In the genomic region with DNA sequence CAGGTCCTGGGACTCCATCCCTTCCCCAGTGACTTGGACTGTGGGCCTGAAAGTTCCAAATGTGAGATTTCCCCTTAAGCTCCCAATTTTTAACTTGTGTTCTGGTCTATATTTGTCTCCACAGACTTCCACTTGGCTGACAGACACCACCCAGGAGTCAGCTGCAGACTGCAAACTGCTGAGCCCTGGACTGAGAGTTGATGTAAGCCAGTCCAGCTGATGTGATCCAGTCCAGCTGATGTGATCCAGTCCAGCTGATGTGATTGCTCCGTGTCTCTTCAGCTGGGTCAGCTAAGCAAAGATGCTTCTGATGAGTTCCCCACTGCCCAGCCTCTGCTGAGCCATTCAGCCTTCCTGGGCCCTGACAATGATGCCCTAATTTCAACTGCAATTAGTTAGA, we compare ENCODE assay signal across 37 mouse cellular contexts. TPM values are rescaled to one million over a fixed set of nuclear protein-coding genes. Genes with fewer than 3 reads are reported as not detected.
DNase-seq lines count a peak whose midpoint lies in the region; ATAC-seq and TF ChIP-seq lines count a peak whose summit lies in the region.
"Had no signal": no experiment of that assay in that cellular context is flagged by ENCODE, and none has a peak within 500 bp of the region (broad histone marks: within the 10 kb centered on the region; RNA-seq: fewer than 3 reads in every experiment).

No protein-coding gene starts in this region.

- TF ChIP-seq EP300 in lung, postnatal 0 days (IDR thresholded peaks at IDR 0.05), result no peak

- H3K27ac ChIP-seq in forebrain, embryonic 11.5 days (ENCODE audit: low read depth, low read length), result no peak overlapping the region
- no peak overlapping the region for H3K27ac ChIP-seq in forebrain, embryonic 14.5 days (ENCODE audit: low read depth, low read length)
- H3K27ac ChIP-seq in intestine, embryonic 15.5 days, result no peak overlapping the region
- no peak overlapping the region for H3K27ac ChIP-seq in intestine, postnatal 0 days (ENCODE audit: low read depth, low read length)
- H3K27ac ChIP-seq in lung, postnatal 0 days (ENCODE audit: low read length), result no peak overlapping the region
- H3K27ac ChIP-seq: forebrain, embryonic 15.5 days; gastrocnemius, adult 2 months; hindbrain, embryonic 10.5 days; hindbrain, embryonic 15.5 days; layer of hippocampus, adult 2 months; left cerebral cortex, adult 2 months; liver, embryonic 12.5 days; midbrain, embryonic 10.5 days; midbrain, embryonic 15.5 days had no signal

- intact Hi-C loops in left cerebral cortex, postnatal 25 days (cut with DNase I), result no loop called here

- no peaks in the 10 kb centered on the region for H3K9me3 ChIP-seq in forebrain, embryonic 11.5 days (ENCODE audit: control insufficient read depth, low read length)
- H3K9me3 ChIP-seq in forebrain, embryonic 14.5 days (replicated peaks; ENCODE audit: control insufficient read depth, low read length), result no peaks in the 10 kb centered on the region
- H3K9me3 ChIP-seq in intestine, embryonic 15.5 days, result no peaks in the 10 kb centered on the region
- H3K9me3 ChIP-seq in intestine, postnatal 0 days (ENCODE audit: control insufficient read depth), result no peaks in the 10 kb centered on the region
- no peaks in the 10 kb centered on the region for H3K9me3 ChIP-seq in lung, postnatal 0 days (ENCODE audit: low read length)
- H3K9me3 ChIP-seq: forebrain, embryonic 15.5 days; heart, embryonic 12.5 days; hindbrain, embryonic 10.5 days; hindbrain, embryonic 15.5 days; liver, embryonic 12.5 days; midbrain, embryonic 10.5 days; midbrain, embryonic 15.5 days had no signal

- peak; percentile 13 for DNase-seq in forebrain, embryonic 11.5 days (ENCODE audit: low spot score)
- no peak for DNase-seq in forebrain, embryonic 14.5 days (ENCODE audit: low spot score)
- DNase-seq in lung, postnatal 0 days (ENCODE audit: low spot score), result peak; percentile 34
- no peak for DNase-seq in lung, adult 18-20 months
- DNase-seq in skeletal muscle tissue, adult 2 months (ENCODE audit: low read depth, low spot score), result peak; percentile 42
- DNase-seq in left cerebral cortex, postnatal 25 days (ENCODE audit: low spot score in 2 of 2), result no peak
- DNase-seq: adrenal gland, adult 8-10 months; cerebellum, adult 9-10 months; cerebellum, postnatal 36 days; gastrocnemius, adult 2 months; left cerebral cortex, postnatal 4 days; liver, postnatal 0 days; right cerebral cortex, postnatal 25 days; thymus, postnatal 14 days had no signal

- H3K4me3 ChIP-seq in forebrain, embryonic 11.5 days (ENCODE audit: low read depth, low read length), result no peak overlapping the region
- H3K4me3 ChIP-seq in forebrain, embryonic 14.5 days (ENCODE audit: low read depth, low read length), result no peak overlapping the region
- H3K4me3 ChIP-seq in intestine, embryonic 15.5 days (replicated peaks), result no peak overlapping the region
- no peak overlapping the region for H3K4me3 ChIP-seq in intestine, postnatal 0 days (ENCODE audit: low read depth, low read length)
- no peak overlapping the region for H3K4me3 ChIP-seq in lung, postnatal 0 days (ENCODE audit: low read depth, low read length)
- H3K4me3 ChIP-seq: forebrain, embryonic 15.5 days; gastrocnemius, adult 2 months; heart, embryonic 12.5 days; hindbrain, embryonic 10.5 days; hindbrain, embryonic 15.5 days; layer of hippocampus, adult 2 months; left cerebral cortex, adult 2 months; liver, embryonic 12.5 days; midbrain, embryonic 10.5 days; midbrain, embryonic 15.5 days had no signal

- H3K36me3 ChIP-seq in forebrain, embryonic 11.5 days (ENCODE audit: control insufficient read depth, insufficient read depth, low read length), result no peaks in the 10 kb centered on the region
- no peaks in the 10 kb centered on the region for H3K36me3 ChIP-seq in forebrain, embryonic 14.5 days (ENCODE audit: control insufficient read depth, insufficient read depth, low read length)
- no peaks in the 10 kb centered on the region for H3K36me3 ChIP-seq in intestine, embryonic 15.5 days
- no peaks in the 10 kb centered on the region for H3K36me3 ChIP-seq in intestine, postnatal 0 days (ENCODE audit: control insufficient read depth, insufficient read depth)
- H3K36me3 ChIP-seq in lung, postnatal 0 days (ENCODE audit: insufficient read depth, low read length), result no peaks in the 10 kb centered on the region
- H3K36me3 ChIP-seq: forebrain, embryonic 15.5 days; heart, embryonic 12.5 days; hindbrain, embryonic 10.5 days; hindbrain, embryonic 15.5 days; liver, embryonic 12.5 days; midbrain, embryonic 10.5 days; midbrain, embryonic 15.5 days had no signal

- H3K4me2 ChIP-seq in forebrain, embryonic 11.5 days (ENCODE audit: low read depth, low read length, severe bottlenecking), result no peak overlapping the region
- no peak overlapping the region for H3K4me2 ChIP-seq in forebrain, embryonic 14.5 days (ENCODE audit: low read length)
- no peak overlapping the region for H3K4me2 ChIP-seq in intestine, embryonic 15.5 days (replicated peaks)
- no peak overlapping the region for H3K4me2 ChIP-seq in intestine, postnatal 0 days (replicated peaks; ENCODE audit: low read depth)
- no peak overlapping the region for H3K4me2 ChIP-seq in lung, postnatal 0 days (replicated peaks; ENCODE audit: low read depth, low read length)
- H3K4me2 ChIP-seq: forebrain, embryonic 15.5 days; heart, embryonic 12.5 days; hindbrain, embryonic 15.5 days; liver, embryonic 12.5 days; midbrain, embryonic 15.5 days had no signal

- no peak for ATAC-seq in forebrain, embryonic 11.5 days (replicated peaks; ENCODE audit: low FRiP score)
- no peak for ATAC-seq in forebrain, embryonic 14.5 days
- ATAC-seq in intestine, embryonic 15.5 days, result 0 out of 2 replicates have a peak, but pooled peaks have one; percentile 29
- ATAC-seq in intestine, postnatal 0 days, result no peak
- peak; percentile 29; the same call in 1 of the 2 replicates for ATAC-seq in lung, postnatal 0 days
- ATAC-seq: forebrain, embryonic 15.5 days; inflammation-experienced regulatory T-cells, adult 6 months; liver, embryonic 12.5 days; liver, postnatal 0 days; midbrain, embryonic 15.5 days had no signal

- 55% methylated on average over 1 of the region's 1 CpGs for WGBS in forebrain, embryonic 11.5 days
- WGBS in forebrain, embryonic 14.5 days, result 78% methylated on average over 1 of the region's 1 CpGs
- 30% methylated on average over 1 of the region's 1 CpGs for WGBS in intestine, embryonic 15.5 days
- 38% methylated on average over 1 of the region's 1 CpGs for WGBS in intestine, postnatal 0 days
- WGBS in lung, postnatal 0 days, result 38% methylated on average over 1 of the region's 1 CpGs

- TF ChIP-seq CTCF in intestine, postnatal 0 days (IDR thresholded peaks at IDR 0.05; ENCODE audit: low read depth), result no peak
- no peak for TF ChIP-seq CTCF in lung, postnatal 0 days (IDR thresholded peaks at IDR 0.05)

- no peaks in the 10 kb centered on the region for H3K27me3 ChIP-seq in forebrain, embryonic 11.5 days (ENCODE audit: control insufficient read depth, insufficient read depth, low read length)
- H3K27me3 ChIP-seq in forebrain, embryonic 14.5 days (replicated peaks; ENCODE audit: control insufficient read depth, insufficient read depth, low read length), result 0 out of 2 replicates have a peak, but pooled peaks cover 4% of the 10 kb centered on the region
- H3K27me3 ChIP-seq in intestine, embryonic 15.5 days (replicated peaks), result no peaks in the 10 kb centered on the region
- H3K27me3 ChIP-seq in intestine, postnatal 0 days (replicated peaks; ENCODE audit: control insufficient read depth, insufficient read depth, low read length), result no peaks in the 10 kb centered on the region
- H3K27me3 ChIP-seq in lung, postnatal 0 days (replicated peaks; ENCODE audit: insufficient read depth, low read length), result no peaks in the 10 kb centered on the region
- H3K27me3 ChIP-seq: forebrain, embryonic 15.5 days; hindbrain, embryonic 15.5 days; midbrain, embryonic 15.5 days had no signal

- H3K9ac ChIP-seq in forebrain, embryonic 11.5 days (ENCODE audit: low read length), result no peak overlapping the region
- H3K9ac ChIP-seq in forebrain, embryonic 14.5 days (ENCODE audit: low read length), result no peak overlapping the region
- no peak overlapping the region for H3K9ac ChIP-seq in intestine, embryonic 15.5 days
- no peak overlapping the region for H3K9ac ChIP-seq in intestine, postnatal 0 days (ENCODE audit: low read depth, low read length)
- no peak overlapping the region for H3K9ac ChIP-seq in lung, postnatal 0 days (replicated peaks; ENCODE audit: low read depth)
- H3K9ac ChIP-seq: forebrain, embryonic 15.5 days; heart, embryonic 12.5 days; hindbrain, embryonic 15.5 days; liver, embryonic 12.5 days; liver, postnatal 0 days; midbrain, embryonic 15.5 days had no signal

- H3K4me1 ChIP-seq in forebrain, embryonic 11.5 days (replicated peaks; ENCODE audit: control insufficient read depth, insufficient read depth, low read length), result no peaks in the 10 kb centered on the region
- H3K4me1 ChIP-seq in forebrain, embryonic 14.5 days (ENCODE audit: control insufficient read depth, insufficient read depth, low read length), result no peaks in the 10 kb centered on the region
- peaks cover 8% of the 10 kb centered on the region; the same call in 1 of the 2 replicates for H3K4me1 ChIP-seq in intestine, embryonic 15.5 days (replicated peaks)
- peaks cover 5% of the 10 kb centered on the region for H3K4me1 ChIP-seq in intestine, postnatal 0 days (replicated peaks; ENCODE audit: control insufficient read depth, insufficient read depth, low read length)
- no peaks in the 10 kb centered on the region; the same call in 1 of the 2 replicates for H3K4me1 ChIP-seq in lung, postnatal 0 days (ENCODE audit: insufficient read depth, low read depth, low read length)
- H3K4me1 ChIP-seq: forebrain, embryonic 15.5 days; hindbrain, embryonic 15.5 days; midbrain, embryonic 10.5 days; midbrain, embryonic 15.5 days had no signal

RNA-seq across cellular contexts. Expression of a gene that starts 11.6 kb away (rescaled TPM):
- not detected in 2 replicates for polyA plus RNA-seq in forebrain, embryonic 11.5 days (2014; fragmentation: Nextera tagmentation; extraction: Ambion mirVana)
- polyA plus RNA-seq in forebrain, embryonic 14.5 days (2014; fragmentation: Nextera tagmentation; extraction: Ambion mirVana), result not detected in 2 replicates
- 0.73 and 0.93 TPM in 2 replicates for polyA plus RNA-seq in intestine, embryonic 15.5 days (2015; fragmentation: Nextera tagmentation; extraction: Ambion mirVana)
- polyA plus RNA-seq in intestine, postnatal 0 days (2015; fragmentation: Nextera tagmentation; extraction: Ambion mirVana), result 159 and 166 TPM in 2 replicates
- polyA plus RNA-seq in lung, postnatal 0 days (2015; fragmentation: Nextera tagmentation; extraction: Ambion mirVana), result 0.24 and 0.31 TPM in 2 replicates
- not detected for total RNA-seq in left cerebral cortex, postnatal 25 days (2021)
- total RNA-seq: adrenal gland, adult 8-10 months; CH12.LX; ES-E14; gastrocnemius, adult 2 months; layer of hippocampus, adult 2 months; layer of hippocampus, postnatal 14 days; left cerebral cortex, adult 2 months; left cerebral cortex, postnatal 4 days; megakaryocyte progenitor cell, adult 5-6 weeks; neutrophil, adult 5-6 weeks had no signal
- polyA plus RNA-seq: C2C12; embryonic facial prominence, embryonic 11.5 days; forebrain, embryonic 15.5 days; heart, embryonic 12.5 days; hindbrain, embryonic 10.5 days; hindbrain, embryonic 15.5 days; inflammation-experienced regulatory T-cells, adult 6 months; limb, embryonic 14.5 days; midbrain, embryonic 10.5 days; midbrain, embryonic 15.5 days; neural tube, embryonic 11.5 days; urinary bladder, adult 2 months had no signal

RNA-seq across cellular contexts. Expression of a gene that starts 12.6 kb away (rescaled TPM):
- not detected in 2 replicates for polyA plus RNA-seq in forebrain, embryonic 11.5 days (2014; fragmentation: Nextera tagmentation; extraction: Ambion mirVana)
- not detected in 2 replicates for polyA plus RNA-seq in forebrain, embryonic 14.5 days (2014; fragmentation: Nextera tagmentation; extraction: Ambion mirVana)
- polyA plus RNA-seq in intestine, embryonic 15.5 days (2015; fragmentation: Nextera tagmentation; extraction: Ambion mirVana), result 5.6 and 6.1 TPM in 2 replicates
- 2.2 and 2.3 TPM in 2 replicates for polyA plus RNA-seq in intestine, postnatal 0 days (2015; fragmentation: Nextera tagmentation; extraction: Ambion mirVana)
- 2.4 TPM in 2 replicates for polyA plus RNA-seq in lung, postnatal 0 days (2015; fragmentation: Nextera tagmentation; extraction: Ambion mirVana)
- total RNA-seq in left cerebral cortex, postnatal 25 days (2021), result 1 to 10 TPM; 1.6 to 1.7 TPM
- total RNA-seq: gastrocnemius, adult 2 months; layer of hippocampus, adult 2 months; layer of hippocampus, postnatal 14 days; left cerebral cortex, postnatal 4 days had no signal
- polyA plus RNA-seq: C2C12; embryonic facial prominence, embryonic 11.5 days; forebrain, embryonic 15.5 days; heart, embryonic 12.5 days; heart, postnatal 0 days; hindbrain, embryonic 10.5 days; hindbrain, embryonic 15.5 days; midbrain, embryonic 10.5 days; midbrain, embryonic 15.5 days; neural tube, embryonic 11.5 days had no signal

RNA-seq across cellular contexts. Expression of a gene that starts 29.2 kb away (rescaled TPM):
- polyA plus RNA-seq in forebrain, embryonic 11.5 days (2014; fragmentation: Nextera tagmentation; extraction: Ambion mirVana), result not detected in 2 replicates
- 0.16 TPM in 1 of 2 replicates, not detected in the other for polyA plus RNA-seq in forebrain, embryonic 14.5 days (2014; fragmentation: Nextera tagmentation; extraction: Ambion mirVana)
- 3.0 and 5.1 TPM in 2 replicates for polyA plus RNA-seq in intestine, embryonic 15.5 days (2015; fragmentation: Nextera tagmentation; extraction: Ambion mirVana)
- 10.0 and 10.2 TPM in 2 replicates for polyA plus RNA-seq in intestine, postnatal 0 days (2015; fragmentation: Nextera tagmentation; extraction: Ambion mirVana)
- 0.29 TPM in 2 replicates for polyA plus RNA-seq in lung, postnatal 0 days (2015; fragmentation: Nextera tagmentation; extraction: Ambion mirVana)
- total RNA-seq in left cerebral cortex, postnatal 25 days (2021), result not detected
- total RNA-seq: ES-E14; gastrocnemius, adult 2 months; layer of hippocampus, adult 2 months; layer of hippocampus, postnatal 14 days; left cerebral cortex, adult 2 months; megakaryocyte progenitor cell, adult 5-6 weeks; neutrophil, adult 5-6 weeks had no signal
- polyA plus RNA-seq: C2C12; embryonic facial prominence, embryonic 11.5 days; forebrain, embryonic 15.5 days; heart, embryonic 12.5 days; hindbrain, embryonic 10.5 days; inflammation-experienced regulatory T-cells, adult 6 months; midbrain, embryonic 10.5 days; midbrain, embryonic 15.5 days; neural tube, embryonic 11.5 days had no signal

Comparison
In these comparisons a context has a peak if more than half of its experiments do, and no peak if none do; other contexts are left out.
1. ATAC-seq: peak in intestine, embryonic 15.5 days (single experiment) and lung, postnatal 0 days (single experiment); none in forebrain, embryonic 11.5 days (single experiment), forebrain, embryonic 14.5 days (single experiment) and intestine, postnatal 0 days (single experiment).
2. DNase-seq: peak in forebrain, embryonic 11.5 days (single experiment), lung, postnatal 0 days (single experiment) and skeletal muscle tissue, adult 2 months (single experiment); none in forebrain, embryonic 14.5 days (single experiment), lung, adult 18-20 months (0 of 2) and left cerebral cortex, postnatal 25 days (0 of 2).
3. RNA of a gene that starts 11.6 kb away (polyA plus RNA-seq): 159 to 166 TPM in intestine, postnatal 0 days; 0.73 to 0.93 TPM in intestine, embryonic 15.5 days, 0.24 to 0.31 TPM in lung, postnatal 0 days, not detected in forebrain, embryonic 11.5 days and not detected in forebrain, embryonic 14.5 days; every median in the first group is over 10 times any median in the second.